Mouse (Mus musculus): Measurements from ENCODE around the gene Gas7. TPM values are rescaled to one million over a fixed set of nuclear protein-coding genes. Genes with fewer than 3 reads are reported as not detected.

The Gas7 gene
- total and polyA plus RNA-seq, 3 experiments, result 0.44 TPM; not detected in 2

DNA sequence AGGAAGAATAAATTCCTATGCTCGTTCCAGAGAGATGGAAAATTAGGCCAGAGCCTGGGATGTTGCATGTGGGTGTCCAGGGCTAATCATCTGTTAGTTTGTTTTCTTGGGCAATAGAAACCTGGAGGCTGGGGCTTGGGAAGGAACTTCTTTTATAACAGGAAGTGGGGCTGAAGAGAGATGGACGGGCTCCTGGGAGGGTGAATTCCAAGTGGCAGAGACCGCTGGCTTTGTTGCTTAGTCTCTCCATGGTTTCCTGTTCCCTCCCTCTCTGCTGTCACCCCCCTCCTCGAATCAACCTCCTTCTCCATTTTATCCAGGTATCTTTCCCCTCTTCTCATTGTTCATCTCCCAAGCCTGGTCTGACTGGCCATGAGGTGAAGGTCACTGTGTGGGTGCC is 181.0 kb downstream of the Gas7 start:
- no peak overlapping the region for H3K4me3 ChIP-seq (ENCODE audit: low read depth, low read length)
- H3K36me3 ChIP-seq (replicated peaks), result no peaks in the 10 kb centered on the region
- H3K4me1 ChIP-seq (ENCODE audit: insufficient read depth, low read depth, low read length), result no peaks in the 10 kb centered on the region
- ATAC-seq (ENCODE audit: extremely low read depth, insufficient number of reproducible peaks, low FRiP score, poor library complexity, severe bottlenecking) (no peak), DNase-seq (ENCODE audit: low spot score) (no peak)
- peaks cover 73% of the 10 kb centered on the region for H3K9me3 ChIP-seq (replicated peaks)
- H3K27me3 ChIP-seq (ENCODE audit: insufficient read depth, low read length), result no peaks in the 10 kb centered on the region
- TF ChIP-seq TAL1 (conservative IDR thresholded peaks at IDR 0.05; ENCODE audit: low read depth, low read length) (no peak), POLR2AphosphoS5 (IDR thresholded peaks at IDR 0.05; ENCODE audit: insufficient replicate concordance, low read depth, low read length) (no peak), CTCF (IDR thresholded peaks at IDR 0.05; ENCODE audit: low read depth, low read length) (no peak)

GRCm38 (mm10) chr11:67636905-67637586 is 181.8 kb downstream of the Gas7 start:
- peaks cover 70% of the 10 kb centered on the region for H3K9me3 ChIP-seq (replicated peaks)
- H3K4me3 ChIP-seq (ENCODE audit: low read depth, low read length), result no peak overlapping the region
- ATAC-seq (ENCODE audit: extremely low read depth, insufficient number of reproducible peaks, low FRiP score, poor library complexity, severe bottlenecking) (no peak), DNase-seq (ENCODE audit: low spot score) (no peak)
- no peaks in the 10 kb centered on the region for H3K4me1 ChIP-seq (ENCODE audit: insufficient read depth, low read depth, low read length)
- no peaks in the 10 kb centered on the region for H3K36me3 ChIP-seq (replicated peaks)
- no peak for TF ChIP-seq GATA2 (IDR thresholded peaks at IDR 0.05; ENCODE audit: borderline replicate concordance, low read depth, low read length)
- no peak for TF ChIP-seq POLR2AphosphoS5 (IDR thresholded peaks at IDR 0.05; ENCODE audit: insufficient replicate concordance, low read depth, low read length)
- TF ChIP-seq GATA1 (IDR thresholded peaks at IDR 0.05; ENCODE audit: borderline replicate concordance, low read length), result no peak
- TF ChIP-seq CTCF (IDR thresholded peaks at IDR 0.05; ENCODE audit: low read depth, low read length), result no peak
- TF ChIP-seq TAL1 (conservative IDR thresholded peaks at IDR 0.05; ENCODE audit: low read depth, low read length), result no peak
- no peaks in the 10 kb centered on the region for H3K27me3 ChIP-seq (ENCODE audit: insufficient read depth, low read length)

- Histone ChIP-seq H3K4me1 (ENCODE audit: insufficient read depth, low read depth, low read length) (no peaks in the 10 kb centered on the region), H3K36me3 (replicated peaks) (no peaks in the 10 kb centered on the region)
These were observed 183.2 kb downstream of the Gas7 start for GRCm38 (mm10) chr11:67638401-67638800.

GRCm38 (mm10) chr11:67640299-67640698 is 185.1 kb downstream of the Gas7 start:
- DNase-seq (ENCODE audit: low spot score) (no peak), ATAC-seq (ENCODE audit: extremely low read depth, insufficient number of reproducible peaks, low FRiP score, poor library complexity, severe bottlenecking) (no peak)
- Histone ChIP-seq H3K4me1 (ENCODE audit: insufficient read depth, low read depth, low read length) (no peaks in the 10 kb centered on the region), H3K4me3 (ENCODE audit: low read depth, low read length) (no peak overlapping the region), H3K9me3 (replicated peaks) (peaks cover 72% of the 10 kb centered on the region), H3K27me3 (ENCODE audit: insufficient read depth, low read length) (no peaks in the 10 kb centered on the region), H3K36me3 (replicated peaks) (no peaks in the 10 kb centered on the region)
- TF ChIP-seq POLR2AphosphoS5 (IDR thresholded peaks at IDR 0.05; ENCODE audit: insufficient replicate concordance, low read depth, low read length) (no peak), GATA1 (IDR thresholded peaks at IDR 0.05; ENCODE audit: borderline replicate concordance, low read length) (no peak), TAL1 (conservative IDR thresholded peaks at IDR 0.05; ENCODE audit: low read depth, low read length) (no peak), GATA2 (IDR thresholded peaks at IDR 0.05; ENCODE audit: borderline replicate concordance, low read depth, low read length) (no peak), CTCF (IDR thresholded peaks at IDR 0.05; ENCODE audit: low read depth, low read length) (no peak)

More at GRCm38 (mm10) chr11:67638401-67638800, 183.2 kb downstream of the Gas7 start:
- no peak for TF ChIP-seq CTCF (IDR thresholded peaks at IDR 0.05; ENCODE audit: low read depth, low read length)
- no peak for TF ChIP-seq TAL1 (conservative IDR thresholded peaks at IDR 0.05; ENCODE audit: low read depth, low read length)
- TF ChIP-seq GATA1 (IDR thresholded peaks at IDR 0.05; ENCODE audit: borderline replicate concordance, low read length), result no peak
- TF ChIP-seq POLR2AphosphoS5 (IDR thresholded peaks at IDR 0.05; ENCODE audit: insufficient replicate concordance, low read depth, low read length), result no peak
- TF ChIP-seq GATA2 (IDR thresholded peaks at IDR 0.05; ENCODE audit: borderline replicate concordance, low read depth, low read length), result no peak
- Histone ChIP-seq H3K27me3 (ENCODE audit: insufficient read depth, low read length) (no peaks in the 10 kb centered on the region), H3K9me3 (replicated peaks) (peaks cover 73% of the 10 kb centered on the region), H3K4me3 (ENCODE audit: low read depth, low read length) (no peak overlapping the region)
- DNase-seq (ENCODE audit: low spot score) (no peak), ATAC-seq (ENCODE audit: extremely low read depth, insufficient number of reproducible peaks, low FRiP score, poor library complexity, severe bottlenecking) (no peak)

DNA sequence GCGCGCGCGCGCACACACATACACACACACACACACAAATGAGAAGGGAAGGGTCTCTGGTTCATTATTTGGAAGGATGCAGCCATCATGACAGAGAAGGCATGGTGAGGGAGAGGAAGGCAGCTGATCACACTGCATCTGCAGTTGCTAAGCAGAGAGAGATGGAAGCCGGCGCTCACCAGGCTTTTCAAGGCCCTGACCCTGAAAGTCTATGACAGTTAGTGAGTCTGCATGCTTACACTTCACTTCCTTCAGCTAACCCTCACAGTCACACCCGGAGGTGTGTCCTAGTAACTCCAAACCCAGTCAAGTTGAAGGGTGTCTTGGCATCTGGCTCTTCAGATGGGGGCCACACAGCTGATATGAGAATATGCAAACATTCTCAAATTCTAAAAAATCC is 187.2 kb downstream of the Gas7 start:
- no peak overlapping the region for H3K4me3 ChIP-seq (ENCODE audit: low read depth, low read length)
- no peak for ATAC-seq (ENCODE audit: extremely low read depth, insufficient number of reproducible peaks, low FRiP score, poor library complexity, severe bottlenecking)
- H3K36me3 ChIP-seq (replicated peaks), result no peaks in the 10 kb centered on the region
- no peaks in the 10 kb centered on the region for H3K4me1 ChIP-seq (ENCODE audit: insufficient read depth, low read depth, low read length)
- H3K27me3 ChIP-seq (ENCODE audit: insufficient read depth, low read length), result no peaks in the 10 kb centered on the region
- TF ChIP-seq TAL1 (conservative IDR thresholded peaks at IDR 0.05; ENCODE audit: low read depth, low read length), result no peak
- TF ChIP-seq GATA2 (IDR thresholded peaks at IDR 0.05; ENCODE audit: borderline replicate concordance, low read depth, low read length), result no peak
- TF ChIP-seq POLR2AphosphoS5 (IDR thresholded peaks at IDR 0.05; ENCODE audit: insufficient replicate concordance, low read depth, low read length), result no peak
- no peak for TF ChIP-seq CTCF (IDR thresholded peaks at IDR 0.05; ENCODE audit: low read depth, low read length)
- no peak for TF ChIP-seq GATA1 (IDR thresholded peaks at IDR 0.05; ENCODE audit: borderline replicate concordance, low read length)
- DNase-seq (ENCODE audit: low spot score), result no peak
- peaks cover 76% of the 10 kb centered on the region for H3K9me3 ChIP-seq (replicated peaks)

GRCm38 (mm10) chr11:67642835-67643234 is 187.6 kb downstream of the Gas7 start:
- ATAC-seq (ENCODE audit: extremely low read depth, insufficient number of reproducible peaks, low FRiP score, poor library complexity, severe bottlenecking), result no peak
- TF ChIP-seq CTCF (IDR thresholded peaks at IDR 0.05; ENCODE audit: low read depth, low read length) (no peak), GATA1 (IDR thresholded peaks at IDR 0.05; ENCODE audit: borderline replicate concordance, low read length) (no peak), POLR2AphosphoS5 (IDR thresholded peaks at IDR 0.05; ENCODE audit: insufficient replicate concordance, low read depth, low read length) (no peak), TAL1 (conservative IDR thresholded peaks at IDR 0.05; ENCODE audit: low read depth, low read length) (no peak), GATA2 (IDR thresholded peaks at IDR 0.05; ENCODE audit: borderline replicate concordance, low read depth, low read length) (no peak)
- no peaks in the 10 kb centered on the region for H3K27me3 ChIP-seq (ENCODE audit: insufficient read depth, low read length)

More at GRCm38 (mm10) chr11:67642835-67643234, 187.6 kb downstream of the Gas7 start:
- Histone ChIP-seq H3K4me1 (ENCODE audit: insufficient read depth, low read depth, low read length) (no peaks in the 10 kb centered on the region), H3K9me3 (replicated peaks) (peaks cover 78% of the 10 kb centered on the region), H3K36me3 (replicated peaks) (no peaks in the 10 kb centered on the region), H3K4me3 (ENCODE audit: low read depth, low read length) (no peak overlapping the region)
- no peak for DNase-seq (ENCODE audit: low spot score)

Data from G1E (cell line).